Mouse (Mus musculus): ENCODE measurements around the gene Gm17349. TPM values are rescaled to one million over a fixed set of nuclear protein-coding genes. Genes with fewer than 3 reads are reported as not detected.
A peak's percentile ranks its signal among the peaks of the same experiment; 100 is the strongest.

Gene Gm17349
- total and polyA plus RNA-seq, 3 experiments = 2.1 TPM; not detected in 2

GRCm38 (mm10) chr15:99715982-99716746 lies 10.9 kb upstream of the Gm17349 start:
- no peak overlapping the region for H3K27ac ChIP-seq (ENCODE audit: control insufficient read depth, low read depth, low read length)

GRCm38 (mm10) chr15:99715361-99715865 lies 10.1 kb upstream of the Gm17349 start:
- no peaks in the 10 kb centered on the region for H3K27me3 ChIP-seq (ENCODE audit: control insufficient read depth in 1 of 2, insufficient read depth in 2 of 2, low read length in 2 of 2)
- DNase-seq (ENCODE audit: low read depth, low spot score) = peak; percentile 74
- no peak overlapping the region for H3K4me3 ChIP-seq (ENCODE audit: control insufficient read depth in 1 of 2, insufficient read depth in 1 of 2, low read depth in 2 of 2, low read length in 2 of 2)
- no peaks in the 10 kb centered on the region for H3K9me3 ChIP-seq (replicated peaks; ENCODE audit: insufficient read depth, low read length)
- H3K4me1 ChIP-seq (ENCODE audit: control insufficient read depth in 1 of 2, insufficient read depth in 2 of 2, low read length in 2 of 2) = peaks cover 2 to 12% of the 10 kb centered on the region in 2 experiments
- TF ChIP-seq ETS1 (IDR thresholded peaks at IDR 0.05; ENCODE audit: low read depth, low read length) (peak; percentile 62; the same call in 1 of the 2 replicates), MYC (IDR thresholded peaks at IDR 0.05; ENCODE audit: low read depth, low read length) (peak; percentile 90), ZNF384 (IDR thresholded peaks at IDR 0.05; ENCODE audit: low read depth, low read length) (no peak), RCOR1 (IDR thresholded peaks at IDR 0.05; ENCODE audit: low read depth, low read length) (peak; percentile 82; the same call in 1 of the 2 replicates), BHLHE40 (IDR thresholded peaks at IDR 0.05; ENCODE audit: borderline replicate concordance, low read depth, low read length) (peak; percentile 53; the same call in 1 of the 2 replicates), USF1 (IDR thresholded peaks at IDR 0.05; ENCODE audit: low read depth, low read length) (peak; percentile 49; the same call in 1 of the 2 replicates), KAT2A (conservative IDR thresholded peaks at IDR 0.05; ENCODE audit: low read depth, low read length) (no peak), CTCF (IDR thresholded peaks at IDR 0.05 in 2 of 3, conservative IDR thresholded peaks at IDR 0.05 in 1 of 3; ENCODE audit: control insufficient read depth in 1 of 3, insufficient read depth in 1 of 3, low read depth in 2 of 3, low read length in 3 of 3, poor library complexity in 1 of 3, severe bottlenecking in 1 of 3) (no peak), GATA1 (IDR thresholded peaks at IDR 0.05; ENCODE audit: low read depth, low read length) (peak; percentile 84), MAX (IDR thresholded peaks at IDR 0.05; ENCODE audit: low read length) (peak; percentile 97), JUND (IDR thresholded peaks at IDR 0.05; ENCODE audit: low read depth, low read length) (0 out of 2 replicates have a peak, but pooled peaks have one; percentile 41), MXI1 (IDR thresholded peaks at IDR 0.05; ENCODE audit: low read depth, low read length) (peak; percentile 76), ZC3H11A (IDR thresholded peaks at IDR 0.05; ENCODE audit: low read depth, low read length) (no peak), TAL1 (IDR thresholded peaks at IDR 0.05; ENCODE audit: low read length) (peak; percentile 81), CHD2 (IDR thresholded peaks at IDR 0.05; ENCODE audit: low read length) (no peak), TCF12 (IDR thresholded peaks at IDR 0.05; ENCODE audit: low read depth, low read length) (peak; percentile 94), EP300 (IDR thresholded peaks at IDR 0.05; ENCODE audit: low read depth in 1 of 2, low read length in 2 of 2) (peak; percentile 41 to 89; a peak in 3 of 4 replicates), SIN3A (IDR thresholded peaks at IDR 0.05; ENCODE audit: low read length) (peak; percentile 50; the same call in 1 of the 2 replicates)
- no peak overlapping the region for H3K9ac ChIP-seq (ENCODE audit: control insufficient read depth, low read depth, low read length, poor library complexity, severe bottlenecking)
- peaks cover 0 to 10% of the 10 kb centered on the region in 2 experiments for H3K36me3 ChIP-seq (ENCODE audit: control insufficient read depth in 1 of 2, insufficient read depth in 2 of 2, low read length in 2 of 2)
- no peaks in the 10 kb centered on the region for H3K79me2 ChIP-seq (ENCODE audit: control insufficient read depth, insufficient read depth, low read length, poor library complexity)
- H3K27ac ChIP-seq (ENCODE audit: control insufficient read depth, low read depth, low read length) = peak overlapping the region; percentile 3; the same call in 1 of the 2 replicates

More at GRCm38 (mm10) chr15:99715982-99716746, 10.9 kb upstream of the Gm17349 start:
- no peaks in the 10 kb centered on the region for H3K27me3 ChIP-seq (ENCODE audit: control insufficient read depth in 1 of 2, insufficient read depth in 2 of 2, low read length in 2 of 2)
- peaks cover 2 to 12% of the 10 kb centered on the region in 2 experiments for H3K4me1 ChIP-seq (ENCODE audit: control insufficient read depth in 1 of 2, insufficient read depth in 2 of 2, low read length in 2 of 2)
- no peaks in the 10 kb centered on the region for H3K79me2 ChIP-seq (ENCODE audit: control insufficient read depth, insufficient read depth, low read length, poor library complexity)
- DNase-seq (ENCODE audit: low read depth, low spot score) = no peak
- H3K9me3 ChIP-seq (replicated peaks; ENCODE audit: insufficient read depth, low read length) = no peaks in the 10 kb centered on the region
- TF ChIP-seq TBP (IDR thresholded peaks at IDR 0.05; ENCODE audit: low read depth, low read length) (no peak), ZC3H11A (IDR thresholded peaks at IDR 0.05; ENCODE audit: low read depth, low read length) (no peak), USF2 (IDR thresholded peaks at IDR 0.05; ENCODE audit: borderline replicate concordance in 1 of 2, insufficient read depth in 1 of 2, low read depth in 1 of 2, low read length in 2 of 2) (no peak), UBTF (IDR thresholded peaks at IDR 0.05; ENCODE audit: borderline replicate concordance, insufficient read depth, low read depth, low read length) (no peak), POLR2AphosphoS2 (IDR thresholded peaks at IDR 0.05; ENCODE audit: low read length) (no peak), MYB (IDR thresholded peaks at IDR 0.05; ENCODE audit: low read depth, low read length) (no peak), SIN3A (IDR thresholded peaks at IDR 0.05; ENCODE audit: low read length) (no peak), HCFC1 (IDR thresholded peaks at IDR 0.05; ENCODE audit: low read depth, low read length) (no peak), TAL1 (IDR thresholded peaks at IDR 0.05; ENCODE audit: low read length) (no peak), GABPA (IDR thresholded peaks at IDR 0.05; ENCODE audit: low read depth, low read length) (no peak), POLR2A (IDR thresholded peaks at IDR 0.05; ENCODE audit: control insufficient read depth in 1 of 2, insufficient read depth in 1 of 2, low read depth in 1 of 2, low read length in 2 of 2, poor library complexity in 1 of 2) (no peak), JUND (IDR thresholded peaks at IDR 0.05; ENCODE audit: low read depth, low read length) (no peak), E2F4 (IDR thresholded peaks at IDR 0.05; ENCODE audit: borderline replicate concordance, low read depth, low read length) (no peak)
- no peak overlapping the region for H3K9ac ChIP-seq (ENCODE audit: control insufficient read depth, low read depth, low read length, poor library complexity, severe bottlenecking)
- peaks cover 0 to 10% of the 10 kb centered on the region in 2 experiments; a peak in 2 of 4 replicates for H3K36me3 ChIP-seq (ENCODE audit: control insufficient read depth in 1 of 2, insufficient read depth in 2 of 2, low read length in 2 of 2)
- no peak overlapping the region for H3K4me3 ChIP-seq (ENCODE audit: control insufficient read depth in 1 of 2, insufficient read depth in 1 of 2, low read depth in 2 of 2, low read length in 2 of 2)

All from MEL (cell line).